Mouse (Mus musculus) ZHBTc4 (cell line): ENCODE data around the gene Acrbp.

Experiments
- DNase-seq: peaks from one replicate; pipeline ENCODE4 v3.0.0-alpha.2; 2011; ENCODE audit warnings: low read depth, low spot score

Gene Acrbp

DNA sequence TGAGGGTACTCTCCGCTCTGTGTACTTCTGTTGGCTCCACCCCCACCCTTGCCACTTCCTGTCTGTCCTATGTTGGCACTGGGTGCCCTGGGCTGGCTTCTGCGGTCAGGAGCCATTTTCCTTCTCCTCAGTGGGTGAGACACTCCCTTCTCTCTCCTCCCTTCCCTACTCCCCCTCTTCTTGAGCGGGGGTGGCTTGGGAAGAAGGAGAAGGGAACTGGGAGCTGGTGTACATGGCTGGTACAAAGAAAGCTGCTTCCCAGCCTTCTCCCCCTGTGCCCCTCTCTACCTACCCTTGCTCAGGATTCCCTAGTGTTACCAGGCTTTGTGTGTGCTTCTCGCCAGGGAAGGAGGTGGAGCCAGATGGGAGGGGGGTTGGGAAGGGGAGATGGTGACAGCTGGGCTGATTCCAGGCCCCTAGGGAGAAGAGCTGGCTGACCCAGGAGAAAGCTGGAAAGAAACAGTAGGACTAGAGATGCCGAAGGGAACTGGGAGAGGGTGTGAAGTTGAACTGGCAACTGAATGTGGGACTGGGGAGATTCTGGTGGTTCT is 50.0 kb downstream of the Acrbp start:
- no peak for DNase-seq

DNA sequence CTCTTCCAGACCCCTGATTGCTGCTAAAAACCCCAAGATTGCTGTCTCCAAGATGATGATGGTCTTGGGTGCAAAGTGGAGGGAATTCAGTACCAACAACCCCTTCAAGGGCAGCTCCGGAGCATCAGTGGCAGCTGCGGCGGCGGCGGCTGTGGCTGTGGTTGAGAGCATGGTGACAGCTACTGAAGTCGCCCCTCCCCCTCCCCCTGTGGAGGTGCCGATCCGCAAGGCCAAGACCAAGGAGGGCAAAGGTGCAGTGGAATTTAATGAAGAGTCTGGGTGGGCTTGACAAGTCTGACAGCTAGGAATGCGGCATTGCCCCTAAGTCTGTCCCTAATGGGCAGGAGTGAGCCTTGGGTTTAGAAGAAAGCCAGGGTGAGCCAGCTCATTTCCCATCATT is 52.0 kb downstream of the Acrbp start:
- peak; percentile 41 for DNase-seq

DNA sequence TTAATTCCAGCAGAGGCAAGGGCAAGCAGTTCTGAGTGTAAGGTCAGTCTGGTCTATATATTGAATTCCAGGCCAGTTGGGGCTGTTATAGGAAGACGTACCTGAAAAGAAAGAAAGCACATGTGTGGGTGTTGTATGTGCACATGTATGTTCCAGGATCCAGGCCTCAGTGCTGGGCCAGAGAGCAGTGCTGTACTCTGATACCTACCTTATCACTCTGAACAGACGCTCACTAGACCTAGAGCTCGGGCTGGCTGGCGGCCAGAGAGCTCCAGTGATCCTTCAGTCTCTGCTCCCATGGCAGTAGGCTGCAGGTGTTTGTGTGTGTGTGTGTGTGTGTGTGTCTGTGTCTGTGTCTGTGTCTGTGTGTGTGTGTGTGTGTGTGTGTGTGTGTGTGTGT is 54.7 kb downstream of the Acrbp start:
- no peak for DNase-seq

DNA sequence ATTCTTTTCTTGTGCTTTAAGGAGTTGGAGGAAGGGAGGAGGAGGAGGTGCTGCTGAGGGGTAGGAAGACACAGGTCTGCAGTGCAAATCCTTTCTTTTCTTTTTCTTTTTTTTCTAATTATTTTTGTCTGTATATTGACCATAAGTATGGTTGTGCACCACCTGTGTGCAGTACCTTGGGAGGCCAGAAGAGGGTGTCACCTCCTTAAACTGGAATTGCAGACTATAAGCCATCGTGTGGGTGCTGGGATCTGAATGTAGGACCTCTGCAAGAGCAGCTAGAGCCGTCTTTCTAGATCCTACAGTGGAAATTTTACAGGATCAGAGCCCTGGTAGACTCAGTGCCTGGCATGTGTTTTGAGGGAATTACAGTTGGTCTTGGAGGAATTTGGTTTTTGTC is 58.2 kb downstream of the Acrbp start:
- DNase-seq = peak; percentile 76

DNA sequence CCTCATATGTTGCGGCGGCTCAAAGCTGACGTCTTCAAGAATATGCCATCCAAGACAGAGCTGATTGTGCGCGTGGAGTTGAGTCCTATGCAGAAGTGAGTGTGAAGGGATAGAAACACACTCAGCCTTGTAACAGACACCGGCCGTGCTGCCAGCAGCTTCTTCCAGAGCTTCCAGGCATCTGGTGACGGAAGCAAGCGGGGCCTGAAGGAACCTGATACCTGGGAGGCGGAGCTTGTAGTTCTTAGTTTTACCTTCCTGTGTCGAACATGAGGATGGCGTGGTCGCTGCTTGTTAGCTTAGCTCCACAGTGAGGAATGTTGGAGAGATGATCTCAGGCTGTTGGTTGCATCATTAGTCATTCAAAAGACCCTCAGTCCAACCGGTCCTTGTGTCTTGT is 59.9 kb downstream of the Acrbp start:
- peak; percentile 39 for DNase-seq

DNA sequence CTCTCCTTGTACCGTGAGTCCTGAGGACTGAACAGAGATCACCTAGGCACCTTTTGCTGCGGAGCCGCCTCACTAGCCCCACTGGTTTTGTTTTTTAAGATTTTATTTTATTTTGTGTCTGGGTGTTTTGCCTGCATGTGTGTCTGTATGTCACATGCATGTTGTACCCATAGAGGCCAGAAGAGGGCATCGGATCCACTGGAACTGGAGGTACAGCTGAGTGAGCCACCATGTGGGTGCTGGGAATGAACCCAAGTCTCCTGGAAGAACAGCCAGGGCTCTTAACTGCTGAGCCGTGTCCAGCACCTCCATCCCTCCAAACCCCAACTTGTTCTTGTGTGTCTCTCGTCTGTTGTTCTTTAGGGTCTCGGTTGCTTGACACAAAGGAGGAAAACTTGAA is 61.4 kb downstream of the Acrbp start:
- DNase-seq = peak; percentile 81

DNA sequence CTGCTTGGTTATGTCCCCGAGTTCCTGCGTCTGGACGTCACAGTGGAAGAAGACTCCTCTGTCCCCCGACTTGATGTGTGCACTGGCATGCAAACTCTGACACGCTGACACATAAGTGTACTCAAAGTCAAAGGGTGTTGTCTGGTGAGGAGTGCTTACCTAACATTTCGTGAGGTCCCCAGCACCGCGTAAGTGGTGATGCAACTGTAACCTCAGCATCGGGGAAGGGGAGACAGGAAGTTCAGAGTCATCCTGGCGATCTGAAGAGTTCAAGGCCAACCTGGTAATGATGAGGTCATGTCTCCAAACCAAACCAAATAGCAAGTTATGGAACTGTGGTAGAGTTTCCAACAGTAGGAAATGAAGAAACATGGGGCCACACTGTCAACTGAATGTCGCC is 63.1 kb downstream of the Acrbp start:
- no peak for DNase-seq
